Mouse (Mus musculus) cortical plate, adult 2 months (tissue): ENCODE measurements at regions not wholly inside any gene's neighbourhood (a gene's known extent, or its start where the extent isn't known, plus 50 kb on each side); places are given as distances from the start of the nearest gene placed in this dataset.
"Not testable (repeated sequence)": the region's sequence is repeated elsewhere in the genome, so short reads cannot be mapped to it uniquely, and the experiment has no call there.

Experiments
- H3K27ac ChIP-seq: fragments of 200-500 bp; 2 replicates; pipeline ENCODE4 v1.5.1; 2012; ENCODE audit warnings: low read length, control low read depth, inconsistent platforms; ENCODE audit not compliant: insufficient read depth
- H3K4me1 ChIP-seq: fragments of 200-500 bp; 2 replicates; pipeline ENCODE4 v1.6.1; 2011; ENCODE audit warnings: low read length; ENCODE audit not compliant: control insufficient read depth, insufficient read depth
- H3K4me3 ChIP-seq: fragments of 200-500 bp; 2 replicates; pipeline ENCODE4 v1.5.1; 2011; ENCODE audit warnings: mild to moderate bottlenecking, low read length, control low read depth; ENCODE audit not compliant: insufficient read depth
- CTCF ChIP-seq: fragments of 200-500 bp; IDR thresholded peaks from 2 replicates; pipeline ENCODE4 v1.5.1; 2011; ENCODE audit warnings: mild to moderate bottlenecking, control low read depth, low read length; ENCODE audit not compliant: insufficient read depth; ENCODE audit errors: extremely low read depth
- POLR2A ChIP-seq: fragments of 200-500 bp; IDR thresholded peaks from 2 replicates; pipeline ENCODE4 v1.6.1; 2011; ENCODE audit warnings: mild to moderate bottlenecking, low read length, control low read depth; ENCODE audit not compliant: insufficient read depth; ENCODE audit errors: extremely low read depth

- TF ChIP-seq POLR2A (no peak), CTCF (no peak)
- Histone ChIP-seq H3K4me3 (no peak overlapping the region), H3K4me1 (no peaks in the 10 kb centered on the region), H3K27ac (no peak overlapping the region)
Measured at GRCm38 (mm10) chr14:87736456-87736855, 320.0 kb downstream of the Tdrd3 start.

- no peak for TF ChIP-seq POLR2A
- TF ChIP-seq CTCF = no peak
- no peak overlapping the region for H3K4me3 ChIP-seq
- no peaks in the 10 kb centered on the region for H3K4me1 ChIP-seq
- no peak overlapping the region for H3K27ac ChIP-seq
Measured at GRCm38 (mm10) chr14:87745524-87745923, 329.1 kb downstream of the Tdrd3 start.

DNA sequence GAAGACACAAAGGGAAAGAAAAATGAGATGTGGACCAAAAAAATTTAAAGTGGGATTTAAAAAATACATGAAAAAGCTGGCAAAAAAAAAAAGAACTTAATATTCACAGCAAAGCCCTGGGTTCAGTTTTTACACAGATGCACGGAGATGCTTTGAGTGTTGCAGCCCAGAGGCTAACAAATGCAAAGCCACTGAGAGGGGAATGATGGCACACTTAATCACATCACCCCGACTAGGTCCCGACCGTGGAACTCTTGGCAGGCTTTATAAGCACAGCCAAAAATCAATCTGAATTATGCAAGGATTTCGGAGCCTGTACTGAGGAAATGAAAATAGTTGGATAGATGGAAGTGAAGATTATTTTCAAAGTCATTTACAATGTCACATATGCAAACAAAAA lies 329.6 kb downstream of the Tdrd3 start:
- Histone ChIP-seq H3K27ac (no peak overlapping the region), H3K4me3 (no peak overlapping the region), H3K4me1 (no peaks in the 10 kb centered on the region)
- no peak for TF ChIP-seq POLR2A
- TF ChIP-seq CTCF = no peak

DNA sequence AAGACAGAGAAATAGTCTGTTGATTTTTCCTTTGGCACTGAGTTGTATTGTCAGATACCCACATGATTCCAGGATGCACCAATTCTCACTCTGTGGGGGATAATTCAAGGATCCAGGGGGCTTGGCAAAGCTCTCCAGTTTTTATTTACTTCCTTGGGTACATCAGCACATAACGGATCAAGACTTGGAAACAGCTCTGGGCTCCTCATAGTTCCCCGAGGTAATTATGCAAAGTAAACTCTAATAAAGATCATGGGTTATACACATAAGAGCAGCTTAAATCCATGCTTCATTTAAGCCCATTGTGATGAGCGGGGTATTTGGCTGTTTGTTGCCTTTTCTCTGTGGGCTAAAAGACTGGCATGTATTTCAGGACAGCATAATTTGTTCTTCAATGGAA lies 332.6 kb downstream of the Tdrd3 start:
- H3K27ac ChIP-seq = no peak overlapping the region
- no peak overlapping the region for H3K4me3 ChIP-seq
- no peaks in the 10 kb centered on the region for H3K4me1 ChIP-seq
- TF ChIP-seq POLR2A (no peak), CTCF (no peak)

DNA sequence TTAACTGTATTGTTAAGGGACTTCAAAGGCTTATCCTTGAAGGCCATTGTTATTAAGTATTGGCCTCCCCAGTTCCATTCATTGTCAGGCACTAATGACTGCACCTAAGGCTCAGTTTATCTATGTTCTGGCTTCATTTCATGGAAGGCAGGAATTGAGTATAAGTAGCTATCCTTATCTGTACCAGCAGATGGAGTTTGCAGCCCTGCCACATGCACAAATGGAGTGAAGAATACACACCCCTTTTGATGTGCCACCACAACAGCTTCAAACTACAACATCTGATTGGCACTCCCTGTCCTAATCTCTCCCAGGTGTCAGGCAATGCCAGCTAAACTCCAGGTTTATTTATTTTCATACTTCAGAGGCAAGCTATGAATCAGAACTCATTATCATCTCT lies 333.3 kb downstream of the Tdrd3 start:
- TF ChIP-seq POLR2A = no peak
- TF ChIP-seq CTCF = no peak
- Histone ChIP-seq H3K4me3 (no peak overlapping the region), H3K27ac (no peak overlapping the region), H3K4me1 (no peaks in the 10 kb centered on the region)

- no peak overlapping the region for H3K4me3 ChIP-seq
Measured at GRCm38 (mm10) chr14:87750665-87751170, 334.3 kb downstream of the Tdrd3 start.

GRCm38 (mm10) chr14:87754744-87755143 lies 338.3 kb downstream of the Tdrd3 start:
- TF ChIP-seq CTCF = no peak
- H3K27ac ChIP-seq = no peak overlapping the region
- H3K4me1 ChIP-seq = no peaks in the 10 kb centered on the region
- H3K4me3 ChIP-seq = no peak overlapping the region

More at GRCm38 (mm10) chr14:87750665-87751170, 334.3 kb downstream of the Tdrd3 start:
- no peak overlapping the region for H3K27ac ChIP-seq
- no peaks in the 10 kb centered on the region for H3K4me1 ChIP-seq
- no peak for TF ChIP-seq CTCF
- no peak for TF ChIP-seq POLR2A

DNA sequence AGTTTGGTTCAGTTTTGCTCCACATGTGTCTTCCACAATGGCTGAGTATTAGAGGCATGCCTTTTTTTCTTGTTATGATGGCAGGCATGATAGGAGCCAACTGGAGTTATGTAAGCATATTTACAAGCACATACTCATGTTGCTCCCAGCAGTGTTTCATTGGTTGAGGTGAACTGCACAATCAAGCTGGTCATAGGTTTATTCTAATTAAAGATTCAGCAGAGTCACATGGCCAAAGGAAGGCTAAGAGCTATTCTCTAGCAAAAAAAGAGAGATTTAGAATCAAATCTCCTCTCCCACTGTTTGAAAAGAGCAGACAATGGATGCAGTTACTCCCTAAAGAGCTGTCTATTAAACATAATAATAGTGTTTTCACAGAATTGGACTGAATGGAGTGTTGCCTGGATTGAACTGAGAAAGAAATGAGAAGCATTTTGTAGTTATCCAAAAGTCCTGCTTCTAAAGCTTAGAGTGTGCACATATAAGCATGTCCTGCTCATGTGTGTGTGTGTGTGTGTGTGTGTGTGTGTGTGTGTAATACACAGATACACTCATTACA lies 359.0 kb downstream of the Tdrd3 start:
- TF ChIP-seq POLR2A (no peak), CTCF (no peak)
- Histone ChIP-seq H3K27ac (no peak overlapping the region), H3K4me1 (no peaks in the 10 kb centered on the region), H3K4me3 (no peak overlapping the region)

- TF ChIP-seq CTCF (no peak), POLR2A (no peak)
- Histone ChIP-seq H3K4me1 (no peaks in the 10 kb centered on the region), H3K27ac (no peak overlapping the region), H3K4me3 (no peak overlapping the region)
Measured at GRCm38 (mm10) chr14:87799803-87800202, 383.4 kb downstream of the Tdrd3 start.

DNA sequence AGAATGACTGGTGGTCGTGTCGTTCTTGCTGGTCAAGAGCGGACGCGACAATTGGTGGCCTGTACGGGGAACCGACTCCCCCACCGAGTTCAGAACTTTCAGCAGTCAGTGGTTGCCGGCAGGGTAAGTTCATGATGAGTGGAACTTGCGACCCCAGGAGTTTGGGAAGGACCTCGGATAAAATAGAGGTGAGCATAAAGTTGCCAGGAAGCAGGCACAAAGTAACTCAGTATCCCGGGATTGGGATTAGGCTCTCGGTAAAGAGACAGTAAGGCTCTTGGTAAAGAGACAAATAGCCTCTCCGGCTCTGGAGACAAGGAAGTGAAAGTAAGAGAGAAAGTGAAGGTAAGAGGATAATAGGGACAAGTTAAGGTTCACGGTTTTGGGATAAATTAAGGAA lies 393.2 kb downstream of the Tdrd3 start:
- H3K27ac ChIP-seq, H3K4me1 ChIP-seq, H3K4me3 ChIP-seq: not testable (repeated sequence)

DNA sequence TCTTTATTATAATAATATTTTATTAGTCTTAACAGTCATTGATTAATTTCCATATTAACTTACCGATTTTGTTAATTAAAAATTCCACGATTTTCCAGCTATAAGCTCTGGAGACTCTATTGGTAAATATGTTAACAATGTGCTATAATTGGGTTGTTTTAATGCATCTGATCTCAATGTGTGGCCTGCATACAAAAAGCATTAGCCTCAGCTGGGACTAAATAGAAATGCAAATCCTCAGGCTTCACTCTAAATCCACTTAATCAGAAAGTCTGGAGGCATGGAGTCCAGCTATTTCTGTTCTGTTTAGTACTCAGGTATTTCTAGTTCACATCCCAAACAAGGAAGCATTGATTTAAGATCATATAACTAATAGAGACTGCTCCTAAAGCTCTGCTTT lies 427.7 kb downstream of the Tdrd3 start:
- Histone ChIP-seq H3K27ac (no peak overlapping the region), H3K4me3 (no peak overlapping the region), H3K4me1 (no peaks in the 10 kb centered on the region)
- TF ChIP-seq POLR2A = no peak
- TF ChIP-seq CTCF = no peak
